ENCODE assay signal across 1 mouse cellular context in the genomic region with DNA sequence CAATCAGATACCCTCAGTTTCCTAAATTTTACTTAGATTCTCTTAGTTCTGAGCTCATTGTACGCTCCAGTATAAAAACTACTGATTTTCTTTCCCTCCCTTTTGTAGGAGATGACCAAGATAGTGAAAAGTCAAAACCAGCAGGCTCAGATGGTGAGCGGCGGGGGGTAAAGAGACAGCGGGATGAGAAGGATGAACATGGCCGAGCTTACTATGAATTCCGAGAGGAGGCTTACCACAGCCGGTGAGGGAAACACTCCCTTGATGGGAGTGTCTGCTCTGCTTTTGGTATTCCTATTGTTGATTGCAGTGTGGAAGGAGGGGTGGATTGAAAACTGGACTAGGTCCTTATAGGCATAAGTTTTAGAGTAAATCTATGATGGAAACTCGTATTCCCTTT.
TF ChIP-seq lines count a peak whose summit lies in the region.

No protein-coding gene starts in this region.

TF ChIP-seq in CH12.LX, 34 proteins besides CTCF, POLR2A, EP300 and RAD21 (continued from another document):
- TF ChIP-seq MAX (IDR thresholded peaks at IDR 0.05; ENCODE audit: low read length), result no peak
- no peak for TF ChIP-seq ELF1 (IDR thresholded peaks at IDR 0.05; ENCODE audit: low read depth, low read length)
- TF ChIP-seq USF2 (conservative IDR thresholded peaks at IDR 0.05; ENCODE audit: low read depth, low read length), result no peak
- TF ChIP-seq ETS1 (conservative IDR thresholded peaks at IDR 0.05; ENCODE audit: low read depth, low read length), result no peak
- TF ChIP-seq TBP (conservative IDR thresholded peaks at IDR 0.05; ENCODE audit: low read depth, low read length), result no peak
- TF ChIP-seq MAFK (IDR thresholded peaks at IDR 0.05; ENCODE audit: insufficient replicate concordance, low read length), result no peak
- TF ChIP-seq CHD2 (IDR thresholded peaks at IDR 0.05; ENCODE audit: low read length), result no peak
- TF ChIP-seq MXI1 (IDR thresholded peaks at IDR 0.05; ENCODE audit: low read depth, low read length), result no peak
- TF ChIP-seq ZC3H11A (IDR thresholded peaks at IDR 0.05; ENCODE audit: low read depth, low read length), result no peak
